Mouse (Mus musculus): ENCODE results near the gene Klhl3.

Gene Klhl3

GRCm38 (mm10) chr13:58066496-58067389 is 46.6 kb downstream of the Klhl3 start:
- DNase-seq (ENCODE audit: low read depth, low spot score) = no peak

DNA sequence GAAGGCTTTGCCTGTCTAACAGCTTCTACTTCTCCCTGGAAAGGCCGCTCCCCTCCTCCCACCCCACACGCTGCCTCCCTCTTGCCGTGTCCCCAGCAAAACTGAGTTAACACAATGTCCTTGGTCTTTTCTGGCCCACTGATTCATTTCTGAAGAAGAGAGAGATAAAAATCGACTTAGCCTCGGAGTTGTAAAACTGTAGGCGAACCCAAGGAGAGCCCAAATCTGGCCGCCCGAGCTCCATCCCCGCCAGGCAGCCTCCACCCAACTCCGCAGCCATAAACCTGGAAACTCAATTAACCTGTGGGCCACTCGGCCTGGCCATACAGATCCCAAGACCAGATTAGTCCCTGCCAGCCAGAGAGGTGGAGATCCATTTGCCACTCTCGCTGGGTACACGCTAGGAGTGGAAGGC is 47.3 kb downstream of the Klhl3 start:
- no peak for DNase-seq (ENCODE audit: low read depth, low spot score)

- no peak for DNase-seq (ENCODE audit: low read depth, low spot score)
Measured at GRCm38 (mm10) chr13:58065316-58065715, 48.1 kb downstream of the Klhl3 start.

DNA sequence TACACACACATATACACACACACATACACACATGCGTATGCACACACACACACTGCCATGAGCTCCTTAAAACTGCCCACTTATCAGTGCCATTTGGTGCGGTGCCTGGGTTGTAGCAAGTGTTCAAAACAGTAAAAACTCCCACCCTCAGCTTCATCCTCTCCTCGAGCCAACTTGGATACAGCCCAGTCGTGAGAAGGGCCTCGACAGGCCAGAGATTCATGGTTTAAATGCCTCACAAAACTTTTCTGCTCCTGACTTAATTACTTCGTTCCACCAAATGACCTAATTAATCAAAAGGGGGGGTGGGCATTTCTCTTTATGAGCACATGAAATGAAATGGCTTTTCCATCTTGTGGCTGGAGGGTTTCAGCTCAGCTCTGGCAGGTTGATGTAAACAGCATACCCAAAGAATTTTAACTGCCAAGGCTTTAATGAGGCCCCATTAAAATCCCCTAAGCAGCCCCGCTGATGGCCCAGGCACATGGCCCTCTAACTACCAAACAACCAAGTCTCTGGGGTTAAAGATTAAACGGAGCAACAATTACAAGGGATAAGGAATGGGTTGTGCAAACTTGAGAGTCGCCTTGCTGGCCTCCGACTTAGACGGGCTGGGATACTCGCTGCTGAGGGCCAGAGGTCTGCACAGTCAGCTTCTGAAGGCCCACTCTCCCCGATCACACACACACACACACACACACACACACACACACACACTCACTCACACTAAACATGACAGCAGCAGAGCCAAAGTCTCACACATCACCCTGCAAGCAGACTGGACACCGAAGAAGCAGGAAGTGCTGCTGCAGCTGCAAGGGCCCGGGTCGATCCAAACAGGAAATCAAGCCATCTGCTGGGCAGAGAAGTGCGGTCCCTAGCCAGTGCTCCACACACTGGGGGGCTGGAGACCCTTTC is 55.2 kb downstream of the Klhl3 start:
- peak; percentile 36 for DNase-seq (ENCODE audit: low read depth, low spot score)

DNA sequence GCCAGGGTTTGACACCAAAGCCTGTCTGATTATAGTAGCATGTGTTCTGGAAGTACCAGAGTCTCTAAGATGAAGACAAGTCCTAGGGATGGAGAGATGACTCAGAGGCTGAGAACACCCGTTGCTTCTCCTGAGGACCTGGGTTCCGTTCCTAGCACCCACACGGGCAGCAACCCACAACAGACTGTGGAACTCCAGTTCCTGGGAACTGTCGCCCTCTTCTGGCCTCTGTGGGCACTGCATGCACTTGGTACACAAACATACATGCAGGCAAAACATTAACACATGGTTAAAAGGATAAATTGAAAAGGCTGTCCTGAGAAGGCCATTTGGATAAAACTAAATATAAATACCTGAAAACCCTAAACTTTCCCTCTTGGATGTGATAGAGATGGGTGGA is 56.8 kb downstream of the Klhl3 start:
- DNase-seq (ENCODE audit: low read depth, low spot score) = no peak

DNA sequence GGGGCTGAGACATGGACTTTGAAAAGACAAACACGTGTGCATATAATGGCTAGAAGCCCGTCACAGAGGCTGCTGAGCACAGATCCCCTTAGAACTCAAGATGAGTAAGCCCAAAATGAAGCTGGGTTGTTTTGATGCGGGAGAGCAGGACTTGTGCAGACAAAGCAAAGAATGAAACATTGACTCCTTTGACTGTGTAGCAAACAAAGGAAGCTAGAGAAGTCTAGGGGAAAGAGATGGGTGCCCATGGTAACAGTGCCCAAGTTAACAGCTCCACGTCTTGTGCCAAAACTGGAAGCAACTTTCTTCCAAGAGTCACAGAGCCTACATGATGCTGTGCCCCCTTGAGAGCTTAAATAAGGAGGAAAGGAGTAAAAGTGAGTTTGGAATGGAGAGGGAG is 59.8 kb downstream of the Klhl3 start:
- DNase-seq (ENCODE audit: low read depth, low spot score) = no peak

DNA sequence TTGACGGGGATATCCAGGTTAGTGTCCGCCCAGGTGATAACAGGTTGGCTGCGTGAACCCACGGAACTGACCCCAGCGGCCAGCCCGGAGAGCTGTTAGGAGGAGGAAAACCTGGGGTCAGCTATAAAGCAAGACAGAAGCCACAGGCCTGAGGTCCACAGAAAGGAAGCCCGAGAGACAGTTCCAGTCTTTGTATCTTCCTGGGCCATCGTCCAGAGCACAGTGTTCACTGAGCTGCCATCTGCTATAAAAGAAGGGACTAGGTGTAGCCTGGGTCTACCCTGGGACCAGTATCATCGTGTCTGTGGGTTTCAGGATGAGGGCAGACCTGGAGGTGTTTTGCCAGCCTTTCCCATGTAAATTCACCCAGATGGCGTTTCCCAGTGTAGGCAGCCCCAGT is 61.7 kb downstream of the Klhl3 start:
- no peak for DNase-seq (ENCODE audit: low read depth, low spot score)

GRCm38 (mm10) chr13:58051251-58051650 is 62.1 kb downstream of the Klhl3 start:
- DNase-seq (ENCODE audit: low read depth, low spot score) = no peak

- no peak for DNase-seq (ENCODE audit: low read depth, low spot score)
Measured at GRCm38 (mm10) chr13:58049121-58049520, 64.3 kb downstream of the Klhl3 start.

GRCm38 (mm10) chr13:58048076-58048475 is 65.3 kb downstream of the Klhl3 start:
- no peak for DNase-seq (ENCODE audit: low read depth, low spot score)

DNA sequence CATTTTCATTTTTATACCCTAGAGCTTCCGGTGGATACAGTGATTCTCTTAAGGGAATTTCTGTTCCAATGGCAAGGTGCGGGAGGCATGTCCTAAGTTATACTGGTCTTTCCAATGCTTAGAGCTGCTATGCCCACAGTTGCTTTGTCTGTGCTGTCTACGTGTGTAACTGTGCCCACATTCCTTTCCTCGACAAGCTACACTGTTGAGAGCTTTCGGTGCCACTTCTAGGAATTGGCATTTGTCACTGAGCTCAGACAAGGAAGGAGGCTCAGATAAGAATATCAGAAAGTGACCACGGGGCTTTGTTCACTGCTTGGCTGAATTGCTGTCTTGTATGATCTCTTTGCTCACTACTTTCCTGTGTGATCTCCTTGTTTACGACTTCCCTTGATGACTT is 67.2 kb downstream of the Klhl3 start:
- no peak for DNase-seq (ENCODE audit: low read depth, low spot score)

GRCm38 (mm10) chr13:58045278-58045677 is 68.1 kb downstream of the Klhl3 start:
- DNase-seq (ENCODE audit: low read depth, low spot score) = no peak

DNA sequence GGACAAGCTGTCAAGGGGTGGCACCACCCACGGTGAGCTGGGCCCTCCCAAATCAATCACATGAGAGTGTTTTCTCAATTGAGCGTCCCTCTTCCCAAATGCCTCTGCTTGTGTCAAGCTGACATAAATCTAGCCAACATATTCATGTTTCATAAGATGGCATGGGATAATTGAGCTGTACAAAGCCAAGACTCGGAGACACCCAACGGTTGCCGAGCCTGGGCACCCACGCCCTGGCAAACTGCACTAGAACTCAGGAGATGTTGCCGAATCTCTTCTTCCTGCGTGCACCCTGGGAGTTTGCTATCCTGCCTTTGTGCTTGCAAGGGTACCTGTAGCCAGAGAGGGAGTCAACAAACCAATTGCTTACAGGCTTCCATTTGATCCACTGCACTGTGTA is 70.1 kb downstream of the Klhl3 start:
- DNase-seq (ENCODE audit: low read depth, low spot score) = no peak

- DNase-seq (ENCODE audit: low read depth, low spot score) = no peak
Measured at GRCm38 (mm10) chr13:58040112-58040511, 73.3 kb downstream of the Klhl3 start.

DNA sequence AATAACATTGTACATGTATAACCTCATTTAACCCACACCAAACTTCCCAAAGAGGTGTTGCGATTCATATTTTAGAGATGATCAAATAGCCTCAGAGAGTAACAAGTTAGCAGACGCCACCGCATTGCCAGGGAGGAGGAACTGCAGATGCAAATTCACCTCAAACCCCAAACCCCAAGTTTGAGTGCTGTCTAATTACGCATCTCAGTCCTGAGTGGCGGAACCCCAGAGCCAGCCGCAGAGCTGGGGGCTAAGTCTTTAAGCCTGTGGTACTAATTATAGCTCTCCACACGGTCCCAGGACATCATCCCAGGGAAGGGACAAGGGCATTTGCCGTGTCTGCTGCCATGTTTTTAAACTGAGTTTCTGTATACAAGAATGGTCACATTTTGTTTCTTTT is 75.9 kb downstream of the Klhl3 start:
- DNase-seq (ENCODE audit: low read depth, low spot score) = no peak

DNA sequence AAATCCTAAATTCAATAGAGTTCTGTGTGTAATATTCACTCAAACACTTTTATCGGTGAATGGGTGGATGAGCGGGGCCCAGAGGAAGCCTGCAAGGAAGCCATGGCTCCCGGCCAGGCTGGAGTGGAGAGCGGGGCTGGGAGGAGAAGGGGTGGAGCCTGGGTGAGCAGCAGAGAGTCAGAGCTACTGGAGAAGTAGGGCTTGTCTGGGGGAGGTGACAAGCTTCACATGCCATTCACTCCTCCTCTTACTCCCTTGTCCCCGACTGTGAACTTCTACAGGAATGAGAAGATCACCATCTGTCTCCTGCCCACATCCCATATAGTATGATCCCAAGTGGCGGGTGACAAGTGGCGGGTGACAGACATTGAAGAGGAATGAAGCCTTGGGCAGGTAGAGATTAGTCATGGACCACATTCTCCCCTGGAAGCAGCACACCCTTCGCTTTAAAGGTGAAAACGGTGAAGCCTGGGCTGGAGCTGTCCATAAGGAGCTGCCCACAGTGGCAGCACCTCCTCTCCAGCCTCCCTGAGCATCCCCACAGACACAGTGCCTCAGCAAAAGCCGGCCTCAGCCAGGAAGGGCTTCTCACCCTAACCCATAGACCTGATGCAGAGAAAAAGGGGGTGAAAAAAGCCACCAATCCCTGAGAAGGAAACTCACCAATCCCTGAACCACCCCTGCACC is 77.8 kb downstream of the Klhl3 start:
- DNase-seq (ENCODE audit: low read depth, low spot score) = no peak

DNA sequence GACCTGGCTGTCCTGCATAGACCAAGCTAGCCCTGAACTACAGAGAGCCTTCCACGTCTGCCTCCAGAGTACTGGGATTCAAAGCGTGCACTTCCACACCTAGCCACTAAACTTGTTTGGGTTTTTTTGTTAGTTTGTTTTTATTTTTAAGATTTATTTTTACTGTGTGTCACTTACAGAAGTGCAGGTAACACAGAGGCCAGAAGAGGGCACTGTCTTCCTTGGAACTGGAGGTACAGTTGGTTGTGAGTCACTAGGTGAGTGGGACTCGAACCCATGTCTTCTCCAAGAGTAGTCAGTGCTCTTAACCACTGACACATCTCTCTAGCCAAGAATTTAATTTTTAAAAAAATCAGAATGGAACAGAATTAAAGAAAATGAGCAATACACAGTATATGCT is 78.4 kb downstream of the Klhl3 start:
- no peak for DNase-seq (ENCODE audit: low read depth, low spot score)

DNA sequence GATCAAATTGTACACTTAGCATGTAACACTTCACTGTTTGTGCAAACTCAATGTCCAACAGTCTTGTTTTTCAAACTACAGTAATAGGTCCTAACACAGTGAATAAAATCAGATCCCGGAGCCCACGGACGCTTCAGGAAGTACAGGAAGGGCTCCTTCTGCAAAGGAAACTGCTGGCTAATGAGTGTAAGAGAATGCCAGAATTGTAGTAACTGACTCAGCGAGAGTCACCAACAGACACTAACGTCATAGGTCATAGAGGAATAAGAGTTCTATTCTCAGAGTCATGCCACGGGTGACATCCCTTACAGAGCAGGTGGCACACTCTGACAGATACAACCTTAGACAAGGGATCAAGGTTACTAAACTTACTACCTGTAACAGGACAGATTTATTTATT is 78.9 kb downstream of the Klhl3 start:
- no peak for DNase-seq (ENCODE audit: low read depth, low spot score)

DNA sequence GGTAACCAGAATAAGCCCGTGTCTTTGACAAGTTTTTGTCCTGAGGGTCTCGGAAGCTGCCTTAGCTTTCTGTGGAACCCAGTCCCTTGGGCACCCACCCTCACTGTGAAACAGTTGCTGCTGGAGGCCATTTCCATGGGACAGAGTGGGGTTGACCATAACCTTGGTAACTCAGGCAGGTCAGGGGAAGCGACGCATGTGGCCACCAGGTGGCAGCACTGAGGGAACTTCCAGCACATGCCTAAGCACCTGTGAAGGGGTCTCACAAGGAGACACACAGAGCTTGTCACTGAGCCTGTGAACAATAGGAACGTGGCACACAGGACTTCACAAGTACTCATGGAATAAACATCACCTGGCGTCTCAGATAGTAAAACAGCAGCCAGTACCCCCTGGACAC is 81.6 kb downstream of the Klhl3 start:
- peak; percentile 53 for DNase-seq (ENCODE audit: low read depth, low spot score)

- no peak for DNase-seq (ENCODE audit: low read depth, low spot score)
Measured at GRCm38 (mm10) chr13:58027115-58027514, 86.3 kb downstream of the Klhl3 start.

DNA sequence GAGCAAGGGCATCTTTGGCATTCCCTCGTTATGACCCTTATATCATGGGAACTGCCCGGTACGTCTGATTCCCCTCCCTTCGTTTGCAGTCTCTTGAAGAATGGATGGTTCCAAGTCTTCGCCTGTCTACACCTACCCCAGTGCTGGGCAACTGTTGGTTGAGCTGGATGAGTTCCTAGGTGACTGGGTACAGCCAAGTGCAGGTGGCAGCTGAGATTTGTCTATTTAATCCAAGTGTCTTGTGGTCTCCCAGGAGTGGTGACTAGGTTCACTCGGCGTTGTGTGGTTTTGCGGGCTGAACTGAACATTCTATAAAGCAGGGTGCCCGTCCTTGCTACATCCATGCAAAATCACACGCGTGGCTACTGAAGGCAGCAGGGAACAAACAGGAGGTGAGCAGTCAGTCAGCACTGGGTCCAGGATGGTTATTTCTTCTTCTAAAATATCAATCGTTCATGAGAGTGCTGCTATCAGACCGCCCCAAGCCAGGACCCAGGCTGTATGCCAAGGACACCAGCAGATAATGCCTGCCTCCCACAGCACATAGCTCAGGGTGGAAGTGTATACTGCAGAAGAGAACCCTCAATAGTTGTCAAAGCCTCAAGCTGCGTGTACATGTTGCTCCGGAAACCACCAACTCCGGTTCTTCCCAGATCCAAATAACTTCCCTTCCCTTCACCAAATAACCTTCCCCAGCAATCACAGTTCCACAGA is 87.5 kb downstream of the Klhl3 start:
- DNase-seq (ENCODE audit: low read depth, low spot score) = no peak
